Mouse (Mus musculus): ENCODE data around the gene Cxcl14. TPM values are rescaled to one million over a fixed set of nuclear protein-coding genes. Genes with fewer than 3 reads are reported as not detected.

Gene Cxcl14
- total and polyA plus RNA-seq, 2 experiments from 2014 or later: 32.7 to 34.1 TPM

DNA sequence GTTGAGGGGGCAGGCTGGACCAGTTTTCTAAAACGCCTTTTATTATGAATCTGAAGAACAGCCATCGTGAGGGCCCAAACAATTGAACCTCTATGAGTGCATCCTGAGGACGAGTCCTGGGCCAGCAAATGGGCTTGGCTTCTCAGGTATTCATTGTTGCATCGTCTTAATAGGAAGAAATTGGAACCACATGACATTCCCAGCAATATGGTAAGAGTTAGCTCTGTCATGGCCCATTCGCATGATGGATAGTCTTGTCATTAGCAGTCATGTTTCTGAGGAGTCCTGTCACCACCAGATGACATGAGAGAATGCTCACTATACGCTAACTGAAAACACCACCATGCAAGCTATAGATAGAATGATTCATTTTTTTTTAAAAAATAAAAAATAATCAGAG is 32.8 kb upstream of the Cxcl14 start:
- TF ChIP-seq CTCF (IDR thresholded peaks at IDR 0.05): no peak

DNA sequence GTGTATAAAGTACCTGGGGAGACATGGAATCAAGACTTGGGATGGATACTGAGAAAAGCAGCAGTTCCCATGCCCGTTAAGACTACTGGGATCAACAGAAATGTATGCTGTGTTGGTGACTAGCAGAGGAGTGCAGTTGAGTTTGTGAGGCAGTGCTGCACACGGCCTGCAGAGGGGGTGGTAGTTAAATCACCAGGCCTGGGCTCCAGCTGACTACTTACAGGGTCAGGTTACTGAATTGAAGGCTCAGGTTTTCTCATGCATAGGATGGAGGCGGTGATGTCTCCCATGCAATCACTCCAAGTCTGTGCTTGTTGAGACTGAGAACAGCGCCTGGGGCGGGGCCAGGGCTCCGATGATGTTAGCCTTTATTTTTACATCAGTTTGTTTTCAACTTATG is 31.4 kb upstream of the Cxcl14 start:
- WGBS: 49% methylated on average over 6 of the region's 6 CpGs
- Histone ChIP-seq H3K4me3 (ENCODE audit: low read depth, low read length) (no peak overlapping the region), H3K4me2 (ENCODE audit: low read depth, low read length, poor library complexity, severe bottlenecking) (no peak overlapping the region), H3K4me1 (ENCODE audit: insufficient read depth, low read length) (no peaks in the 10 kb centered on the region; the same call in 1 of the 2 replicates), H3K27ac (ENCODE audit: low read depth, low read length) (no peak overlapping the region), H3K9ac (replicated peaks; ENCODE audit: low read length, poor library complexity, severe bottlenecking) (no peak overlapping the region), H3K36me3 (ENCODE audit: insufficient read depth, low read length) (no peaks in the 10 kb centered on the region), H3K9me3 (ENCODE audit: low read length) (no peaks in the 10 kb centered on the region), H3K27me3 (ENCODE audit: insufficient read depth, low read length) (no peaks in the 10 kb centered on the region)
- DNase-seq (ENCODE audit: low spot score): no peak
- ATAC-seq (ENCODE audit: low FRiP score): no peak
- TF ChIP-seq CTCF (IDR thresholded peaks at IDR 0.05): peak; percentile 44

More for the DNA sequence above, 32.8 kb upstream of the Cxcl14 start:
- ATAC-seq (ENCODE audit: low FRiP score): no peak
- H3K9me3 ChIP-seq (ENCODE audit: low read length): no peaks in the 10 kb centered on the region
- no peaks in the 10 kb centered on the region for H3K27me3 ChIP-seq (ENCODE audit: insufficient read depth, low read length)
- H3K4me2 ChIP-seq (ENCODE audit: low read depth, low read length, poor library complexity, severe bottlenecking): no peak overlapping the region
- no peaks in the 10 kb centered on the region; the same call in 1 of the 2 replicates for H3K4me1 ChIP-seq (ENCODE audit: insufficient read depth, low read length)
- no peak overlapping the region for H3K4me3 ChIP-seq (ENCODE audit: low read depth, low read length)
- WGBS: 86% methylated on average over 6 of the region's 6 CpGs
- H3K27ac ChIP-seq (ENCODE audit: low read depth, low read length): no peak overlapping the region
- no peak overlapping the region for H3K9ac ChIP-seq (replicated peaks; ENCODE audit: low read length, poor library complexity, severe bottlenecking)
- H3K36me3 ChIP-seq (ENCODE audit: insufficient read depth, low read length): no peaks in the 10 kb centered on the region
- DNase-seq (ENCODE audit: low spot score): no peak

DNA sequence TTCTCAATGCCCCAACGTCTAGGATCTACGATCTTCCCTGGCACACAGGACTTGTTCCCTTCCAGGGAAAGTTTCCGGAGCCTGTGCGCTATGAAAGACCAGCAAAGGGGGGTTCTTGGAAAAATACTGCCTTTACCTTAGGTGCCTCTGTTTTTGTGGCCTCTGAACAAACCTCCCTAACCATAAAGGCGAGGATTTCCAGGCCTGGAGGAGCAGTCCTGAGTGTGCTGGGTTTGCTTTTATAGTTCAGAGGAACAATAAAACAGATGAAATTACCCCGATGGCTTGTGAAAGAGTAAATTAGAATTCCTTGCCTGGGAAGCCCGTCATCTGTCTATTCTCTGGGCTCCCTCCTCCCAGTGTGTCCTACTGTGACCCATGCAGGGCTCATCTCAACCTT is 25.3 kb upstream of the Cxcl14 start:
- Histone ChIP-seq H3K9ac (replicated peaks; ENCODE audit: low read length, poor library complexity, severe bottlenecking) (no peak overlapping the region), H3K4me2 (ENCODE audit: low read depth, low read length, poor library complexity, severe bottlenecking) (no peak overlapping the region), H3K36me3 (ENCODE audit: insufficient read depth, low read length) (no peaks in the 10 kb centered on the region), H3K4me3 (ENCODE audit: low read depth, low read length) (no peak overlapping the region), H3K4me1 (ENCODE audit: insufficient read depth, low read length) (no peaks in the 10 kb centered on the region), H3K27me3 (ENCODE audit: insufficient read depth, low read length) (no peaks in the 10 kb centered on the region), H3K9me3 (ENCODE audit: low read length) (no peaks in the 10 kb centered on the region), H3K27ac (ENCODE audit: low read depth, low read length) (no peak overlapping the region)
- ATAC-seq (ENCODE audit: low FRiP score) (no peak), DNase-seq (ENCODE audit: low spot score) (no peak)
- no peak for TF ChIP-seq CTCF (IDR thresholded peaks at IDR 0.05)
- WGBS: 75% methylated on average over 7 of the region's 7 CpGs

DNA sequence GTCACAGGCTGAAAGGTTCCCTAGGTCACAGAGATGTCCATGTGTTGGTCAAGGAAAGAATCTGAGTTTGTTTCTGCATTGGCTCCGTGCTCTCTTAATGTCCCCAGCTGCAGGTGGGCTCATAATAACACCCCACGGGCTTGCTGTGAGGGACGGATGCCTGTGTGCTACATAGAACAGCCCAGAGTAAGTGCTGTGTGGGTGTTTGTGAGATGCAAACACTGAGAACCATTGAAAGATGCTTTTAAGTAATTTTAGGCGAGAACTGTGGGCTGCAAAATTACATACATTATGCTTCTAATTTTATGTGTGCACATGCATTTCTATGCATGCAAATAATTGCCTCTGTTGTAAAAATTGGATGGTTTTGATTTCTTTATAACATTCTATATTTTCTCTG is 20.6 kb upstream of the Cxcl14 start:
- no peak overlapping the region for H3K9ac ChIP-seq (replicated peaks; ENCODE audit: low read length, poor library complexity, severe bottlenecking)
- no peak overlapping the region for H3K4me3 ChIP-seq (ENCODE audit: low read depth, low read length)
- no peak for TF ChIP-seq CTCF (IDR thresholded peaks at IDR 0.05)
- H3K27me3 ChIP-seq (ENCODE audit: insufficient read depth, low read length): no peaks in the 10 kb centered on the region
- no peak overlapping the region for H3K27ac ChIP-seq (ENCODE audit: low read depth, low read length)
- H3K4me1 ChIP-seq (ENCODE audit: insufficient read depth, low read length): peaks cover 5% of the 10 kb centered on the region; the same call in 1 of the 2 replicates
- no peak for DNase-seq (ENCODE audit: low spot score)
- no peak for ATAC-seq (ENCODE audit: low FRiP score)
- H3K9me3 ChIP-seq (ENCODE audit: low read length): no peaks in the 10 kb centered on the region
- no peak overlapping the region for H3K4me2 ChIP-seq (ENCODE audit: low read depth, low read length, poor library complexity, severe bottlenecking)
- H3K36me3 ChIP-seq (ENCODE audit: insufficient read depth, low read length): no peaks in the 10 kb centered on the region
- 64% methylated on average over 4 of the region's 4 CpGs for WGBS

DNA sequence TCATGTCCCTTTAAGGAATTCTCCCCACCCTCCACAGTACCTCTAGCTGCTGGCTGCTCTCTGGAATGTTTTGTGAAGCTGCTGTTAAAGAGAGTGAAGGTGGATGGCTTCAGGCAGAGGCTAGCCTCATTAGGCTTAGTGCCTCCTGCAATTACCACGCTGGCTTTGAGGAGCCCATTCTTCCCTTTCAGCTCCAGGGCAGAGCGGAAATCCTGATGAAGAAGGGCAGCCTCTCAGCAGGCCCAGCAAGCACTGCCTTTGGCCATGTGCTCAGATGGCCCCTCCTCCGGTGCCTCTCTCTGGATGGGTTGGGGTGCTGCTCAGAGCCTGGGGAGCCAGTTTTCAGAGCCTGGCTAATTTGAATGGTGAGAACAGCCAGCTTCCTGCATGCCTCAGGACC is 18.9 kb upstream of the Cxcl14 start:
- ATAC-seq (ENCODE audit: low FRiP score): peak; percentile 60; the same call in 1 of the 2 replicates
- H3K27ac ChIP-seq (ENCODE audit: low read depth, low read length): no peak overlapping the region
- no peak for DNase-seq (ENCODE audit: low spot score)
- no peaks in the 10 kb centered on the region for H3K9me3 ChIP-seq (ENCODE audit: low read length)
- no peaks in the 10 kb centered on the region for H3K27me3 ChIP-seq (ENCODE audit: insufficient read depth, low read length)
- no peak overlapping the region for H3K9ac ChIP-seq (replicated peaks; ENCODE audit: low read length, poor library complexity, severe bottlenecking)
- no peaks in the 10 kb centered on the region for H3K36me3 ChIP-seq (ENCODE audit: insufficient read depth, low read length)
- WGBS: 12% methylated on average over 3 of the region's 3 CpGs
- TF ChIP-seq CTCF (IDR thresholded peaks at IDR 0.05): no peak
- no peak overlapping the region for H3K4me3 ChIP-seq (ENCODE audit: low read depth, low read length)
- peaks cover 5% of the 10 kb centered on the region; the same call in 1 of the 2 replicates for H3K4me1 ChIP-seq (ENCODE audit: insufficient read depth, low read length)
- H3K4me2 ChIP-seq (ENCODE audit: low read depth, low read length, poor library complexity, severe bottlenecking): no peak overlapping the region

DNA sequence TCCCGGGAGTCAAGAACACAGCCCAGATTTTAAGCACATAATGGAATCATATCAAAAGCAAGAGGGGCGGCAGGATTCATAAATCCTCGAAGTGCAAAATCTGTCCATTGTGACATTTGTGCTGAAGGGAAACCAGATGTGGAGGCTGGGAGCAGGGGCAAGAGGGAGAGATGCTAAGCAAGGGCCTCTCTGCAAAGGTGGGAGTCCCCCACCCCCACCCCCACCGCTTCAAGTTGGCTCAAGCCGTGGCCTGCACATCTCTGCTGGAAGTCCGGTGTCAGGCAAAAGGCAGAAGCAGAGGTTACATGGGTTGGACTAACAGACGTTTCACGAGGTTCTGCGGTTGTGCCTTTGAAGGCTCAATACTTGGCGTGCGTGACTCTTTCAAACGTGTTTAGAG is 8.7 kb upstream of the Cxcl14 start:
- DNase-seq (ENCODE audit: low spot score) (no peak), ATAC-seq (ENCODE audit: low FRiP score) (no peak)
- Histone ChIP-seq H3K9ac (replicated peaks; ENCODE audit: low read length, poor library complexity, severe bottlenecking) (no peak overlapping the region), H3K9me3 (ENCODE audit: low read length) (no peaks in the 10 kb centered on the region), H3K4me3 (ENCODE audit: low read depth, low read length) (no peak overlapping the region), H3K27me3 (ENCODE audit: insufficient read depth, low read length) (no peaks in the 10 kb centered on the region), H3K4me2 (ENCODE audit: low read depth, low read length, poor library complexity, severe bottlenecking) (no peak overlapping the region), H3K27ac (ENCODE audit: low read depth, low read length) (0 out of 2 replicates have a peak overlapping the region, but pooled peaks have one; percentile 3), H3K36me3 (ENCODE audit: insufficient read depth, low read length) (no peaks in the 10 kb centered on the region), H3K4me1 (ENCODE audit: insufficient read depth, low read length) (peaks cover 2% of the 10 kb centered on the region; the same call in 1 of the 2 replicates)
- 57% methylated on average over 12 of the region's 12 CpGs for WGBS
- TF ChIP-seq CTCF (IDR thresholded peaks at IDR 0.05): no peak

All from midbrain, postnatal 0 days (tissue).